Mouse (Mus musculus) lung, embryonic 16.5 days (tissue): ENCODE data around the gene Il12a. TPM values are rescaled to one million over a fixed set of nuclear protein-coding genes. Genes with fewer than 3 reads are reported as not detected.

ENCODE experiments used
- ATAC-seq: fragments of 200-750 bp; cut with Nextera tagmentation; 2 replicates; pipeline ENCODE4 v1.8.0; 2017; ENCODE audit warnings: low read depth, mild to moderate bottlenecking, moderate library complexity
- H3K27ac ChIP-seq: fragments of 300-500 bp; sonication (generic); 2 replicates; pipeline ENCODE4 v1.5.1; 2014; ENCODE audit warnings: mild to moderate bottlenecking, control low read depth, low read length
- H3K27me3 ChIP-seq: fragments of 300-500 bp; sonication (generic); 2 replicates; pipeline ENCODE4 v1.6.1; 2014; ENCODE audit warnings: low read depth, low read length, mixed read lengths; ENCODE audit not compliant: control insufficient read depth, insufficient read depth
- H3K36me3 ChIP-seq: fragments of 300-500 bp; sonication (generic); 2 replicates; pipeline ENCODE4 v1.6.1; 2014; ENCODE audit warnings: low read length; ENCODE audit not compliant: control insufficient read depth, insufficient read depth
- H3K4me1 ChIP-seq: fragments of 300-500 bp; sonication (generic); replicated peaks from 2 replicates; pipeline ENCODE4 v1.6.1; 2014; ENCODE audit warnings: low read length, mixed read lengths; ENCODE audit not compliant: control insufficient read depth, insufficient read depth
- H3K4me2 ChIP-seq: fragments of 300-500 bp; sonication (generic); 2 replicates; pipeline ENCODE4 v1.6.1; 2014; ENCODE audit warnings: low read depth, low read length, control low read depth
- H3K4me3 ChIP-seq: fragments of 300-500 bp; sonication (generic); 2 replicates; pipeline ENCODE4 v1.5.1; 2014; ENCODE audit warnings: mild to moderate bottlenecking, low read length, control low read depth
- H3K9ac ChIP-seq: fragments of 300-500 bp; sonication (generic); 2 replicates; pipeline ENCODE4 v1.6.1; 2014; ENCODE audit warnings: low read length, control low read depth
- H3K9me3 ChIP-seq: fragments of 300-500 bp; sonication (generic); 2 replicates; pipeline ENCODE4 v1.6.1; 2016; ENCODE audit warnings: low read length; ENCODE audit not compliant: control insufficient read depth
- WGBS: fragments of 180-500 bp; shearing (Covaris S2); extraction: QIAGEN DNeasy Blood & Tissue Kit; methylation state at CpG from one replicate; pipeline ENCODE4 v1.1.7; 2014; 5-methylcytosine and 5-hydroxymethylcytosine counted together
- polyA plus RNA-seq: library from polyadenylated mRNA; unstranded; fragments of >200 nt; fragmentation: Nextera tagmentation; extraction: Ambion mirVana; gene quantifications from 2 replicates; pipeline ENCODE4 v1.2.1, GENCODE M21; 2015

Il12a gene
- 0.33 TPM in 2 replicates for polyA plus RNA-seq

DNA sequence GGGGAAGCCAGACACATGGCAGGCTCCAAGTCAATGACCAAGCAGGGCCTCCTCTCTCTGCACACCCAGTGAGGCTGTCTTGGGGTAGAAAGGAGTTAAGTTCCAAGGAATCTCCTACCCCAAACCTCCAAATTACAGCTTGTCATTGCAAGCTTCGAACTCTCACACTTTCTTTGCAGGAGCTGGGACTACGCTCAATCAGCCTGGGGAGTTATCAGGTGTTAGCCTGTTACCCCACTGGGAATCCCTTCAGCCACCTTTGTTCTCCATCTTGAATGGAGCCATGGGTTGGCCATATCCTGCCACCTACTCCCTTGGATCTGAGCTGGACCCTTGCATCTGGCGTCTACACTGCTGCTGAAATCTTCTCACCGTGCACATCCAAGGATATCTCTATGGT, at the start of gene Il12a:
Il12a (plus strand) TSS at position 301 of the 400 bp plus-strand sequence.
- no peak within 1 kb of the TSS for H3K4me3 ChIP-seq
- H3K4me1 ChIP-seq: peaks cover 19% of the 10 kb centered on the region
- 94% methylated on average over 4 of the region's 4 CpGs for WGBS
- H3K27ac ChIP-seq: no peak within 1 kb of the TSS
- no peak within 1 kb of the TSS for H3K4me2 ChIP-seq
- ATAC-seq: no peak
- H3K9me3 ChIP-seq: no peaks in the 10 kb centered on the region
- no peaks in the 10 kb centered on the region for H3K27me3 ChIP-seq
- no peaks in the 10 kb centered on the region for H3K36me3 ChIP-seq
- H3K9ac ChIP-seq: no peak within 1 kb of the TSS

DNA sequence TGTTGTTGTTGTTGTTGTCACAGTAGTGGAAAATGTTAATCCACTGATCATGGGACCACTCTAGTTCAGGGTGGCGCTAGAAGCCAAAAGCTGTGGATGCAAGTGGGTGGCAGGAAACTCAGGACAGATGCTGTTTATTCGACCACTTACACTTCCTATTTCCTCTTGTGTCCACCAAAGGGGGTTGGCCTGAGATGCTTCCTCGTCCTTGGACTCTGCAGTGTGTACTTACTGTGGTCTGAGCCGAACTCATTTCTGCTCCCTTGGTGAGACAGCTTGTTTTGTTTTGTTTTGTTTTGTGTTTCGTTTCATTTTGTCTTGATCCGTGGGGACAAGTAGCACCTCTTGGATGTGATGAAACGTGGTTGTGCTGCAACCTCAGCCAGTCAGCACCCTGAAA, 47.5 kb upstream of the Il12a start:
- no peak overlapping the region for H3K4me2 ChIP-seq
- no peaks in the 10 kb centered on the region for H3K4me1 ChIP-seq
- no peak overlapping the region for H3K9ac ChIP-seq
- H3K27me3 ChIP-seq: no peaks in the 10 kb centered on the region
- H3K9me3 ChIP-seq: no peaks in the 10 kb centered on the region
- H3K27ac ChIP-seq: no peak overlapping the region
- no peak for ATAC-seq
- 78% methylated on average over 7 of the region's 7 CpGs for WGBS
- H3K36me3 ChIP-seq: no peaks in the 10 kb centered on the region
- no peak overlapping the region for H3K4me3 ChIP-seq

DNA sequence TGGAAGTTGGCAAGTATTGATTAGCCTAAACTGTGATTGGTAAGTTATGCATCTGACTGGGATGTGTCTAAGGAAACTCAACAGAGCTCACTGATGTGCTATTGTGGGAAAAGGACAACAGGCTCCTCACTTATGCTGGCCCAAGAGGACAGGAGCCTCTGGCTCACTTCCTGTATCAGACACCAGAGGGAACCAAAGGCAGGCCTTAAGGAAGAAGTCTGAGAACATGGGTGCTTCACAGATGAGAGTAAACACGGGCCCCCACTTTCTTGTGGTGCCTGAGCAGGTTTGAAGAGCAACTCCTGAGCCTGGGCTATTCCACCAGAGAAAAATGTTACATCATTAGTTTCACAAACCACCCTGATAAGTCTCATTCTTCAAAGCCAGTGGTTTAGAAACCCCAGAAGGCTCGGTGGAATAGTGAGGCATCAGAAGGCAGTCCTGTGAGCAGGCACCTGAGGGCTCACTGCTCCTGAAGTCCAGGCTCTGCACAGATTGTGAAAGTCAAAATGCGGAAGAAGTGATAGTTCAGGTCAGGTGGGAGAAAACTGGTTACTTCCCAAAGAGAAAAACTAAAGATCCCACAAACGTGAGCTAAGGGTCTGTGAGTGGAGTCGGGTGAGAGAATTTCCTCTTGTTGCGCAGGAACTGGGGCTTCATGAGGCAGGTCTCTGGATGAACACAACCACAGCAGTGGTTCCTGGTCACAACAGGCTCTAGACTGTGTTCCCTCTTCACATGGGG, 43.9 kb upstream of the Il12a start:
- no peak overlapping the region for H3K9ac ChIP-seq
- no peaks in the 10 kb centered on the region for H3K36me3 ChIP-seq
- WGBS: 74% methylated on average over 6 of the region's 6 CpGs
- ATAC-seq: no peak
- no peaks in the 10 kb centered on the region for H3K4me1 ChIP-seq
- no peak overlapping the region for H3K27ac ChIP-seq
- H3K9me3 ChIP-seq: no peaks in the 10 kb centered on the region
- no peak overlapping the region for H3K4me2 ChIP-seq
- H3K27me3 ChIP-seq: no peaks in the 10 kb centered on the region
- no peak overlapping the region for H3K4me3 ChIP-seq

GRCm38 (mm10) chr3:68647282-68647681, 43.2 kb upstream of the Il12a start:
- Histone ChIP-seq H3K27me3 (no peaks in the 10 kb centered on the region), H3K36me3 (no peaks in the 10 kb centered on the region), H3K27ac (no peak overlapping the region), H3K4me2 (no peak overlapping the region), H3K4me3 (no peak overlapping the region), H3K4me1 (no peaks in the 10 kb centered on the region), H3K9me3 (no peaks in the 10 kb centered on the region), H3K9ac (no peak overlapping the region)
- ATAC-seq: no peak
- 51% methylated on average over 3 of the region's 3 CpGs for WGBS

GRCm38 (mm10) chr3:68650251-68650650, 40.2 kb upstream of the Il12a start:
- no peaks in the 10 kb centered on the region for H3K9me3 ChIP-seq
- H3K27me3 ChIP-seq: no peaks in the 10 kb centered on the region
- 88% methylated on average over 3 of the region's 3 CpGs for WGBS
- H3K4me3 ChIP-seq: no peak overlapping the region
- no peaks in the 10 kb centered on the region for H3K4me1 ChIP-seq
- no peak overlapping the region for H3K27ac ChIP-seq
- H3K36me3 ChIP-seq: no peaks in the 10 kb centered on the region
- H3K4me2 ChIP-seq: no peak overlapping the region
- no peak for ATAC-seq
- no peak overlapping the region for H3K9ac ChIP-seq

- H3K4me1 ChIP-seq: no peaks in the 10 kb centered on the region
- 62% methylated on average over 4 of the region's 4 CpGs for WGBS
- H3K27me3 ChIP-seq: no peaks in the 10 kb centered on the region
- no peaks in the 10 kb centered on the region for H3K9me3 ChIP-seq
- H3K4me2 ChIP-seq: no peak overlapping the region
- H3K27ac ChIP-seq: no peak overlapping the region
- no peak overlapping the region for H3K9ac ChIP-seq
- no peaks in the 10 kb centered on the region for H3K36me3 ChIP-seq
- H3K4me3 ChIP-seq: no peak overlapping the region
- ATAC-seq: no peak
Observed at GRCm38 (mm10) chr3:68656607-68657352, 33.7 kb upstream of the Il12a start.

DNA sequence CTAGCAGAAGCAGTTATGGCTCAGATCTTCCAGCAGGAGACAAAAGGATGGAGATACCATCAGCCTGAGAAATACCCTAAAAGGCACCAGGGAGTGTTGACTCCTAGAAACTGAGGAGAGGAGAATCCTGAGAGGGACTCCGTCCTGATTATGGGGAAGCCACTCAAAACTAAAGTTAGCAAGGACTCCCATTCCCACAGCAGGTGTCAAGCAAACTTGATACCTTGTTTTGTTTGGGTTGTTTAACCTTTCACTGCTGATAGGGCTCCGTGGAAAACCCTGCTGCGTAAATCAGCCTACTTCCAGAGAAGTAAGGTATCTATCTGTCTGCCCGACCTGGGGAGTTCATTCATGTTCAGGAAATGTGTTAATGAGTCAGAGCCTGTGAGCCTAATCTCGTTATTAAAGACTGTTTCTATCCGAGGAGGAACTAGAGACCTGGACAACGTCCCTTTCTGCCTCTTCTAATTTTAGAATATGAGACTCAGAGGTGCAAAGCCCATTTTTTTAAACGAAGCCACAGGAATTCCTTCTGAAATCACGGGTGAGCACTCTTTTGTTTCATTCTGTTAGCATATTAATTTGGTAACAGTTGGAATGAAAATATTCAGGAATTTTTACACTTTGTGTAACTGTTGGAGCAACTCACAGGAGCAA, 32.7 kb upstream of the Il12a start:
- no peak overlapping the region for H3K4me2 ChIP-seq
- no peak overlapping the region for H3K4me3 ChIP-seq
- no peaks in the 10 kb centered on the region for H3K27me3 ChIP-seq
- 29% methylated on average over 9 of the region's 9 CpGs for WGBS
- no peaks in the 10 kb centered on the region for H3K36me3 ChIP-seq
- no peaks in the 10 kb centered on the region for H3K9me3 ChIP-seq
- no peak overlapping the region for H3K9ac ChIP-seq
- no peaks in the 10 kb centered on the region for H3K4me1 ChIP-seq
- H3K27ac ChIP-seq: no peak overlapping the region
- no peak for ATAC-seq

- Histone ChIP-seq H3K9me3 (no peaks in the 10 kb centered on the region), H3K27ac (no peak overlapping the region), H3K4me3 (no peak overlapping the region), H3K9ac (no peak overlapping the region), H3K36me3 (no peaks in the 10 kb centered on the region), H3K4me2 (no peak overlapping the region), H3K4me1 (no peaks in the 10 kb centered on the region), H3K27me3 (no peaks in the 10 kb centered on the region)
- WGBS: 92% methylated on average over 6 of the region's 6 CpGs
- no peak for ATAC-seq
Observed at GRCm38 (mm10) chr3:68659996-68660395, 30.4 kb upstream of the Il12a start.

- H3K9me3 ChIP-seq: no peaks in the 10 kb centered on the region
- no peak overlapping the region for H3K4me2 ChIP-seq
- no peaks in the 10 kb centered on the region for H3K4me1 ChIP-seq
- no peak for ATAC-seq
- no peak overlapping the region for H3K4me3 ChIP-seq
- H3K36me3 ChIP-seq: no peaks in the 10 kb centered on the region
- H3K9ac ChIP-seq: no peak overlapping the region
- H3K27me3 ChIP-seq: no peaks in the 10 kb centered on the region
- WGBS: 53% methylated on average over 4 of the region's 4 CpGs
- no peak overlapping the region for H3K27ac ChIP-seq
Observed at GRCm38 (mm10) chr3:68660538-68660937, 29.9 kb upstream of the Il12a start.
